Mouse (Mus musculus): ENCODE measurements around the gene Prss48. TPM values are rescaled to one million over a fixed set of nuclear protein-coding genes. Genes with fewer than 3 reads are reported as not detected.
A peak's percentile ranks its signal among the peaks of the same experiment; 100 is the strongest.

Gene Prss48
- polyA plus RNA-seq, 1 experiment from 2014 or later: 0.27 TPM

- H3K9me3 ChIP-seq (ENCODE audit: low read length): no peaks in the 10 kb centered on the region
- H3K4me1 ChIP-seq (ENCODE audit: insufficient read depth, low read length): no peaks in the 10 kb centered on the region
- H3K9ac ChIP-seq (replicated peaks; ENCODE audit: low read length): no peak overlapping the region
- 91% methylated on average over 20 of the region's 20 CpGs for WGBS
- H3K4me2 ChIP-seq (replicated peaks; ENCODE audit: low read depth, low read length): no peak overlapping the region
- no peak overlapping the region for H3K4me3 ChIP-seq (ENCODE audit: low read length)
- no peak overlapping the region for H3K27ac ChIP-seq (ENCODE audit: low read length)
- H3K36me3 ChIP-seq (ENCODE audit: insufficient read depth, low read length): no peaks in the 10 kb centered on the region; the same call in 1 of the 2 replicates
- H3K27me3 ChIP-seq (ENCODE audit: insufficient read depth, low read length): no peaks in the 10 kb centered on the region
- ATAC-seq (ENCODE audit: low FRiP score, low TSS enrichment): no peak
Observed at GRCm38 (mm10) chr3:86025341-86026137, 23.2 kb upstream of the Prss48 start.

- no peak for ATAC-seq (ENCODE audit: low FRiP score, low TSS enrichment)
- Histone ChIP-seq H3K9ac (replicated peaks; ENCODE audit: low read length) (no peak overlapping the region), H3K4me3 (ENCODE audit: low read length) (no peak overlapping the region), H3K27ac (ENCODE audit: low read length) (no peak overlapping the region), H3K4me2 (replicated peaks; ENCODE audit: low read depth, low read length) (no peak overlapping the region), H3K9me3 (ENCODE audit: low read length) (no peaks in the 10 kb centered on the region), H3K27me3 (ENCODE audit: insufficient read depth, low read length) (no peaks in the 10 kb centered on the region), H3K4me1 (ENCODE audit: insufficient read depth, low read length) (no peaks in the 10 kb centered on the region), H3K36me3 (ENCODE audit: insufficient read depth, low read length) (no peaks in the 10 kb centered on the region; the same call in 1 of the 2 replicates)
- 90% methylated on average over 12 of the region's 12 CpGs for WGBS
Observed at GRCm38 (mm10) chr3:86024065-86024795, 21.9 kb upstream of the Prss48 start.

- Histone ChIP-seq H3K4me3 (ENCODE audit: low read length) (no peak overlapping the region), H3K27me3 (ENCODE audit: insufficient read depth, low read length) (no peaks in the 10 kb centered on the region), H3K4me1 (ENCODE audit: insufficient read depth, low read length) (no peaks in the 10 kb centered on the region), H3K27ac (ENCODE audit: low read length) (no peak overlapping the region), H3K4me2 (replicated peaks; ENCODE audit: low read depth, low read length) (no peak overlapping the region), H3K9me3 (ENCODE audit: low read length) (no peaks in the 10 kb centered on the region), H3K9ac (replicated peaks; ENCODE audit: low read length) (no peak overlapping the region), H3K36me3 (ENCODE audit: insufficient read depth, low read length) (no peaks in the 10 kb centered on the region)
- no peak for ATAC-seq (ENCODE audit: low FRiP score, low TSS enrichment)
- WGBS: 87% methylated on average over 4 of the region's 4 CpGs
Observed at GRCm38 (mm10) chr3:86021651-86022050, 19.4 kb upstream of the Prss48 start.

- Histone ChIP-seq H3K4me3 (ENCODE audit: low read length) (no peak overlapping the region), H3K36me3 (ENCODE audit: insufficient read depth, low read length) (no peaks in the 10 kb centered on the region), H3K9ac (replicated peaks; ENCODE audit: low read length) (no peak overlapping the region), H3K4me2 (replicated peaks; ENCODE audit: low read depth, low read length) (no peak overlapping the region), H3K9me3 (ENCODE audit: low read length) (no peaks in the 10 kb centered on the region), H3K4me1 (ENCODE audit: insufficient read depth, low read length) (no peaks in the 10 kb centered on the region), H3K27ac (ENCODE audit: low read length) (no peak overlapping the region), H3K27me3 (ENCODE audit: insufficient read depth, low read length) (no peaks in the 10 kb centered on the region)
- no peak for ATAC-seq (ENCODE audit: low FRiP score, low TSS enrichment)
- WGBS: 77% methylated on average over 16 of the region's 16 CpGs
Observed at GRCm38 (mm10) chr3:86020921-86021650, 18.8 kb upstream of the Prss48 start.

GRCm38 (mm10) chr3:86017484-86017883, 15.2 kb upstream of the Prss48 start:
- H3K27ac ChIP-seq (ENCODE audit: low read length): no peak overlapping the region
- WGBS: 59% methylated on average over 8 of the region's 8 CpGs
- no peaks in the 10 kb centered on the region for H3K9me3 ChIP-seq (ENCODE audit: low read length)
- no peak overlapping the region for H3K4me2 ChIP-seq (replicated peaks; ENCODE audit: low read depth, low read length)
- H3K4me3 ChIP-seq (ENCODE audit: low read length): no peak overlapping the region
- ATAC-seq (ENCODE audit: low FRiP score, low TSS enrichment): no peak
- no peaks in the 10 kb centered on the region for H3K4me1 ChIP-seq (ENCODE audit: insufficient read depth, low read length)
- no peak overlapping the region for H3K9ac ChIP-seq (replicated peaks; ENCODE audit: low read length)
- no peaks in the 10 kb centered on the region for H3K36me3 ChIP-seq (ENCODE audit: insufficient read depth, low read length)
- no peaks in the 10 kb centered on the region for H3K27me3 ChIP-seq (ENCODE audit: insufficient read depth, low read length)

- H3K27ac ChIP-seq (ENCODE audit: low read length): no peak overlapping the region
- no peak for ATAC-seq (ENCODE audit: low FRiP score, low TSS enrichment)
Observed at GRCm38 (mm10) chr3:86016965-86017364, 14.7 kb upstream of the Prss48 start.

GRCm38 (mm10) chr3:86013837-86014236, 11.5 kb upstream of the Prss48 start:
- 63% methylated on average over 10 of the region's 10 CpGs for WGBS
- Histone ChIP-seq H3K27ac (ENCODE audit: low read length) (no peak overlapping the region), H3K36me3 (ENCODE audit: insufficient read depth, low read length) (peaks cover under 1% of the 10 kb centered on the region; the same call in 1 of the 2 replicates), H3K9ac (replicated peaks; ENCODE audit: low read length) (no peak overlapping the region), H3K4me2 (replicated peaks; ENCODE audit: low read depth, low read length) (no peak overlapping the region), H3K9me3 (ENCODE audit: low read length) (no peaks in the 10 kb centered on the region), H3K4me1 (ENCODE audit: insufficient read depth, low read length) (peaks cover 17% of the 10 kb centered on the region), H3K27me3 (ENCODE audit: insufficient read depth, low read length) (no peaks in the 10 kb centered on the region), H3K4me3 (ENCODE audit: low read length) (no peak overlapping the region)
- no peak for ATAC-seq (ENCODE audit: low FRiP score, low TSS enrichment)

More at GRCm38 (mm10) chr3:86016965-86017364, 14.7 kb upstream of the Prss48 start:
- Histone ChIP-seq H3K4me3 (ENCODE audit: low read length) (no peak overlapping the region), H3K36me3 (ENCODE audit: insufficient read depth, low read length) (no peaks in the 10 kb centered on the region), H3K4me2 (replicated peaks; ENCODE audit: low read depth, low read length) (no peak overlapping the region), H3K27me3 (ENCODE audit: insufficient read depth, low read length) (no peaks in the 10 kb centered on the region), H3K9me3 (ENCODE audit: low read length) (no peaks in the 10 kb centered on the region), H3K4me1 (ENCODE audit: insufficient read depth, low read length) (no peaks in the 10 kb centered on the region), H3K9ac (replicated peaks; ENCODE audit: low read length) (no peak overlapping the region)
- WGBS: 100% methylated on average over 1 of the region's 1 CpGs

- peaks cover 8% of the 10 kb centered on the region for H3K36me3 ChIP-seq (ENCODE audit: insufficient read depth, low read length)
- peaks cover 6% of the 10 kb centered on the region; the same call in 1 of the 2 replicates for H3K9me3 ChIP-seq (ENCODE audit: low read length)
- H3K4me3 ChIP-seq (ENCODE audit: low read length): no peak overlapping the region
- H3K27me3 ChIP-seq (ENCODE audit: insufficient read depth, low read length): no peaks in the 10 kb centered on the region
- WGBS: 58% methylated on average over 3 of the region's 3 CpGs
- H3K9ac ChIP-seq (replicated peaks; ENCODE audit: low read length): no peak overlapping the region
- ATAC-seq (ENCODE audit: low FRiP score, low TSS enrichment): no peak
- H3K4me2 ChIP-seq (replicated peaks; ENCODE audit: low read depth, low read length): no peak overlapping the region
- 0 out of 2 replicates have a peak overlapping the region, but pooled peaks have one; percentile 6 for H3K27ac ChIP-seq (ENCODE audit: low read length)
- peaks cover 17% of the 10 kb centered on the region for H3K4me1 ChIP-seq (ENCODE audit: insufficient read depth, low read length)
Observed at GRCm38 (mm10) chr3:86011833-86012232, 9.5 kb upstream of the Prss48 start.

- no peaks in the 10 kb centered on the region for H3K27me3 ChIP-seq (ENCODE audit: insufficient read depth, low read length)
- ATAC-seq (ENCODE audit: low FRiP score, low TSS enrichment): no peak
- no peak overlapping the region for H3K4me3 ChIP-seq (ENCODE audit: low read length)
- peaks cover 17% of the 10 kb centered on the region for H3K4me1 ChIP-seq (ENCODE audit: insufficient read depth, low read length)
- no peak overlapping the region for H3K4me2 ChIP-seq (replicated peaks; ENCODE audit: low read depth, low read length)
- H3K27ac ChIP-seq (ENCODE audit: low read length): 0 out of 2 replicates have a peak overlapping the region, but pooled peaks have one; percentile 6
- no peak overlapping the region for H3K9ac ChIP-seq (replicated peaks; ENCODE audit: low read length)
- peaks cover 8% of the 10 kb centered on the region for H3K36me3 ChIP-seq (ENCODE audit: insufficient read depth, low read length)
- WGBS: 34% methylated on average over 6 of the region's 6 CpGs
- peaks cover 6% of the 10 kb centered on the region; the same call in 1 of the 2 replicates for H3K9me3 ChIP-seq (ENCODE audit: low read length)
Observed at GRCm38 (mm10) chr3:86011373-86011772, 9.1 kb upstream of the Prss48 start.
